Mouse (Mus musculus): ENCODE results near the gene Ldha.
"Not testable (repeated sequence)": the region's sequence is repeated elsewhere in the genome, so short reads cannot be mapped to it uniquely, and the experiment has no call there.

Gene Ldha

DNA sequence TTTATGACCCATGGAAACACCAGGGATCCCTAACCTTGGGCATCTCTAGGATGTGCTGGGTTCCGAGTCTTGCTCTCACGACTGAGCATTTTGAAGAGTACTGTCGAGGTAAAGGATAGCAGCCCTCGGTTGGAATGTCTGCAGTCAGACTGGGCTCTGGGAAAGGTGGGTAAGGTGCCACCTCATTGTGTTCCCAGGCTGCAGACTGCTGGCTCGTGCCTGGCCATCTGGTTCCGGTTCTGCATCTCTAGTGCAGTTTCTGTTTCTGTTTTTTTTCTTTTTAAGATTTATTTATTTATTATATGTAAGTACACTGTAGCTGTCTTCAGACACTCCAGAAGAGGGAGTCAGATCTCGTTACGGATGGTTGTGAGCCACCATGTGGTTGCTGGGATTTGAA, 40.7 kb downstream of the Ldha start:
- not testable (repeated sequence) for DNase-seq

DNA sequence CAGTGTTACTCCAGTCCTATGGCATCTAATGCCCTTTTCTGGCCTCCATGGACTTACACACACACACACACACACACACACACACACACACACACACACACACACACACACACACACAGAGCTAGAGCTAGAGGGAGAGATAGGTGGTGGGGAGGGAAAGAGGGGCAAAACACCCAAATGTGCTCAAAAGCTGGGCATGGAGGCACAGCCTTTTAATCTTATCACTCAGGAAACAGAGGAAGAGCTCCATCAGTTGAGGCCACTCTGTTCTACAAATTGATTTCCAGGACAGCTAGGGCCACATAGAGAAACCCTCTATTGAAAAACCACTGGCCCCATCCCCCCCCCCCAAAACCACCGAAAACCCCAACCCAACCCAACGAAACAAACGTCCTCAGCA, 42.0 kb downstream of the Ldha start:
- no peak for DNase-seq

DNA sequence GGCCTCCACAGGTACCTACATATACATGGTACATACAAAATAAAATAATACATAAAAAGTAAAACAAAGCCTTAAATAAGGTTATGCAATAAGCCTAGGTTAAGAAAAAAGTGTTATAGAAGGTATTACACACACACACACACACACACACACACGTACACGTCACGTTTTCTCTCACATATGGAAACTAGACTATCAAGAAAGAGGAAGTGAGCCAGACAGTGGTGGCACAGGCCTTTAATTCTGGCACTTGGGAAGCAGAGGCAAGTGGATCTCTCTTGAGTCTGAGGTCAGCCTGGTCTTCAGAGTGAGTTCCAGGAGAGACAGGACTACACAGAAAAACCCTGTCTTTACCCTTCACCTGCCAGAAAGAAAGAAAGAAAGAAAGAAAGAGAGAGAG, 54.2 kb downstream of the Ldha start:
- DNase-seq = no peak

DNA sequence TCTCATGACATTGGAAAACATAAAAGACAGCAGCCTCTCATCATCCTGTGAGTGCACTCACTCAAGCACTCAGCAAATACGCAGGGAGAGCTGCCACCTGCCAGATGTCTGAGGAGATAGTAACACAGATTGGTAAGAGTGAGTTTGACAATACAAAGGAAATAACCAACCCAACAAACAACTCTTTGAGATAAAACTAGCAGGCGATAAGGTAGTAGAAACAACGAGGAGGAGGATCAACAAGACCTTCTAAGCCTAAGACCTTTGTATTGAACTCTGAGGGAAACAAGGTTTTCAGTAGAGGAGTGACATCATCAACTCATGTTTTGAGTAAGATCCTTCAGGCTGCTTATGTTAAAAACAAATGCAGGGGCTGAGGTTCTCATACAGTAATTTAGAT, 58.1 kb downstream of the Ldha start:
- no peak for DNase-seq
